Comparison of ENCODE assay signal across 9 mouse cellular contexts in genomic region chr15:12518370-12518973, GRCm38 (mm10).
A peak's percentile ranks its signal among the peaks of the same experiment; 100 is the strongest.
DNase-seq lines count a peak whose midpoint lies in the region; ATAC-seq and TF ChIP-seq lines count a peak whose summit lies in the region.
"Had no signal": no experiment of that assay in that cellular context is flagged by ENCODE, and none has a peak within 500 bp of the region (broad histone marks: within the 10 kb centered on the region; RNA-seq: fewer than 3 reads in every experiment).

No protein-coding gene starts in this region.

- H3K27me3 ChIP-seq in lung, postnatal 0 days (replicated peaks; ENCODE audit: insufficient read depth, low read length) = no peaks in the 10 kb centered on the region
- H3K27me3 ChIP-seq in heart, embryonic 15.5 days = no peaks in the 10 kb centered on the region
- H3K27me3 ChIP-seq in neural tube, embryonic 15.5 days (replicated peaks) = no peaks in the 10 kb centered on the region

- no peak overlapping the region for H3K4me2 ChIP-seq in lung, postnatal 0 days (replicated peaks; ENCODE audit: low read depth, low read length)
- no peak overlapping the region for H3K4me2 ChIP-seq in heart, embryonic 15.5 days
- H3K4me2 ChIP-seq in neural tube, embryonic 15.5 days = no peak overlapping the region

- H3K27ac ChIP-seq in lung, postnatal 0 days (ENCODE audit: low read length) = no peak overlapping the region
- peak overlapping the region; percentile 14; the same call in 1 of the 2 replicates for H3K27ac ChIP-seq in heart, embryonic 15.5 days
- H3K27ac ChIP-seq in neural tube, embryonic 15.5 days (replicated peaks) = peak overlapping the region; percentile 48; the same call in 1 of the 2 replicates

- no peak for TF ChIP-seq EP300 in lung, postnatal 0 days (IDR thresholded peaks at IDR 0.05)

- no peaks in the 10 kb centered on the region for H3K4me1 ChIP-seq in lung, postnatal 0 days (ENCODE audit: insufficient read depth, low read depth, low read length)
- H3K4me1 ChIP-seq in heart, embryonic 15.5 days (replicated peaks) = peaks cover 33% of the 10 kb centered on the region
- peaks cover 40% of the 10 kb centered on the region for H3K4me1 ChIP-seq in neural tube, embryonic 15.5 days

- no peak for DNase-seq in frontal cortex, postnatal 10 days (ENCODE audit: low spot score in 2 of 2)
- DNase-seq in lung, postnatal 0 days (ENCODE audit: low spot score) = peak; percentile 15
- DNase-seq in lung, postnatal 14 days = no peak
- DNase-seq in layer of hippocampus, adult 18-20 months (ENCODE audit: low spot score in 2 of 2) = no peak
- no peak for DNase-seq in ovary, postnatal 14 days (ENCODE audit: low spot score)
- DNase-seq: adrenal gland, postnatal 10 days had no signal

- no peaks in the 10 kb centered on the region for H3K9me3 ChIP-seq in lung, postnatal 0 days (ENCODE audit: low read length)
- no peaks in the 10 kb centered on the region for H3K9me3 ChIP-seq in heart, embryonic 15.5 days (replicated peaks)
- no peaks in the 10 kb centered on the region for H3K9me3 ChIP-seq in neural tube, embryonic 15.5 days (replicated peaks)

- TF ChIP-seq CTCF in lung, postnatal 0 days (IDR thresholded peaks at IDR 0.05) = no peak

- H3K9ac ChIP-seq in lung, postnatal 0 days (replicated peaks; ENCODE audit: low read depth) = no peak overlapping the region
- H3K9ac ChIP-seq in heart, embryonic 15.5 days = no peak overlapping the region
- H3K9ac ChIP-seq in neural tube, embryonic 15.5 days (replicated peaks) = no peak overlapping the region

- H3K4me3 ChIP-seq in lung, postnatal 0 days (ENCODE audit: low read depth, low read length) = no peak overlapping the region
- no peak overlapping the region for H3K4me3 ChIP-seq in heart, embryonic 15.5 days
- H3K4me3 ChIP-seq in neural tube, embryonic 15.5 days (replicated peaks) = no peak overlapping the region

- no peaks in the 10 kb centered on the region for H3K36me3 ChIP-seq in lung, postnatal 0 days (ENCODE audit: insufficient read depth, low read length)
- no peaks in the 10 kb centered on the region for H3K36me3 ChIP-seq in heart, embryonic 15.5 days
- H3K36me3 ChIP-seq in neural tube, embryonic 15.5 days = no peaks in the 10 kb centered on the region

- 52% methylated on average over 14 of the region's 14 CpGs for WGBS in lung, postnatal 0 days
- 40% methylated on average over 14 of the region's 14 CpGs for WGBS in heart, embryonic 15.5 days
- 58% methylated on average over 14 of the region's 14 CpGs for WGBS in neural tube, embryonic 15.5 days

- ATAC-seq in frontal cortex, adult (ENCODE audit: low TSS enrichment) = peak; percentile 39
- peak; percentile 34; the same call in 1 of the 2 replicates for ATAC-seq in lung, postnatal 0 days
- ATAC-seq in heart, embryonic 15.5 days (replicated peaks; ENCODE audit: insufficient number of reproducible peaks, insufficient read depth, low FRiP score, low read depth) = peak; percentile 44; the same call in 1 of the 2 replicates
- no peak; the same call in 1 of the 2 replicates for ATAC-seq in neural tube, embryonic 15.5 days (ENCODE audit: low FRiP score)
